Mouse (Mus musculus) urinary bladder, postnatal 25 days (tissue): ENCODE results near the gene Sec16b.

Experiments
- DNase-seq: peaks from one replicate; pipeline ENCODE4 v3.0.0; 2022; ENCODE audit warnings: low spot score

The Sec16b gene

DNA sequence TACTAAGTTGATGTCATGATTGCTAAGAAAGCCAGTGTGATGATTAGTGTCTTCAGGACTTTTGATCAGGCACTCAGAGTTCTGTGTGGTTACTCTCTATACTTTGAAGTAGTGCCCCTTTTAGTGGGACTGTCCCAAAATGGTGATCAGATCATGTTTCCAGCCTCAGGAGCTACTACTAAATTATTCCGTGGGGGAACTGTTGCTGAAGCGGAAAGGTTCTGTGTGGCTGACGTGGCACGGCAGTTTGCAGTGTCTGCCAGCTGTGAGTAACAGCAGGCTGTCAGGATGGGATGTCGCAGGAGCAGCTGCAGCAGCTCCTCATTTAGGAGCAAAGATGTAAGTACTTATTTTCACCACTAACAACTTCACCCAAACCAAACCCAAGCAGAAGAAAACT lies at the start of gene Sec16b:
Sec16b (plus strand) TSS at position 207 of the 400 bp plus-strand sequence.
- DNase-seq: peak; percentile 29

DNA sequence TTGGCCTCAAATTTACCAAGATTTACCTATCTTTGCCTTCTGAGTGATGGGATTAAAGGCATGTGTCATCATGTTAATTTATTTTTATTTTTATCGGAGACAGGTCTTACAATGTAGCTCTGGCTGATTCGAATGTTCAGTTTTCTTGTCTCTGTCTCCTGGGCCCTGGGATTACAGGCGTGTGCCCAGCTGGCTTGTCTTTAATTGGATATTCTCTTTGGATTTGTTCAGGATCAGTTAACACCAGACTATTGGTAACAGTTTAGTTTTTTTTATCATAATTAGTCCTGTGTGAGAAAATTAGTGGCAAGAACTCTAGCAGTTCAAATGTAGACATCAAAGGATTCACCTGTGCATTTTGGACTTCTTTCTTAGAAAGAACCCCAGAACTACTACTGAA lies 48.7 kb upstream of the Sec16b start:
- no peak for DNase-seq

DNA sequence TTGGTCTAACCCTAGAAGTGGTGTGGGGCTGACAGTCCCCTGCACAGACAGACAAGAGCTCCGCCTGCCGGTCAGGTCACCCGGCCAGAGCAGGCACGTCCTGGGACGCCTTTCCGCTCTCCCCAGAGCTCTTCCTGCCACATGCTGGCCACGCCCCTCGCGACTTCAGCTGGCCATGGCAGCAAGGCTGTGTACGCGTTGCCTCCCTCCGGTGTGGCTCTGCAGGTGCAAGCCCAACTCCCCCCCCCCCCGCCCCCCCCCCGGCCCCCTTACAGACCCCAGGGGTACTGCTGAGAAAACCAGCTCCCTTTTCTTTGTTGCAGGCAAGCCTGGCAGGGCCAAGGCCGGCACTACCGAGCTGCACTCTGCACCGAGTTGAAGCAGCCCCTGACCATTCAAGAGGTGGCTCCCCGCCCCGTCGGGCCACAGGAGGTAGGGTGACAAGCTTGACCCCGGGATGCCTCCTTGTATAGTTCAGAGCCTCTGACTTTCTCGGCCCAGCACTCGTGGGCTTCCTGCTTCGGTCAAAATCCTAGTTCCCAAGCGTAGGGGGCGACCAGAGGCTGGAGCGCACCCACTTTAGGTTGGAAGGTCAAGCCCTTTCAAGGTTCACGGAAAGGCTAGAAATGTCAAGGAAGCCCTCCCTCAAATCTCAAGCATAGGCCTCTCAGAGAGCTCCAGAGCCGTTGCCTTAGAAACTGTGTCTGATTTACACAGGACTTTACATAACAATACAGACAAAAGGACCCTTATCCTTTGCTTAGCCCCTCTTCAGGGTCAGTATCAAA lies 47.9 kb upstream of the Sec16b start, which contains the start of gene Cryzl2:
Cryzl2 (plus strand) TSS at position 157 of the 788 bp plus-strand sequence.
- peak; percentile 63 for DNase-seq

DNA sequence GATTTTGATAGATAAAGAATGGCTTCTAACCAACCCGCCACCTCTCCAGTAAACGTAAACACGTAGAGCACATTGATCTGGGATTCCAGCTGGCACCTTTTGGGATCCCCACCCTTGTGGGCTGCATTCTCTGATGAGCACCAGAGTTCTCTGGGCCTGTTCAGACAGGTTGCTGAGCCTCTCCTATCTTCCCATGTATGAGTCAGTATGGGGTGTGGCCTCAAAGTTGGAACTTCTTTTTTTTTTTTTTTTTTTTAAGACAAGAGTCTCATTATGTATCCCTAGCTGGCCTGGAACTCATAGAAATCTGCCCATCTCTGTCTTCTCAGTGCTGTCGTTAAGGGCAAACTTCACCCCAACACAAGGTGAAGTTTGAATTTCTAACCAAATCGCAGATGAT lies 46.6 kb upstream of the Sec16b start:
- DNase-seq: no peak

DNA sequence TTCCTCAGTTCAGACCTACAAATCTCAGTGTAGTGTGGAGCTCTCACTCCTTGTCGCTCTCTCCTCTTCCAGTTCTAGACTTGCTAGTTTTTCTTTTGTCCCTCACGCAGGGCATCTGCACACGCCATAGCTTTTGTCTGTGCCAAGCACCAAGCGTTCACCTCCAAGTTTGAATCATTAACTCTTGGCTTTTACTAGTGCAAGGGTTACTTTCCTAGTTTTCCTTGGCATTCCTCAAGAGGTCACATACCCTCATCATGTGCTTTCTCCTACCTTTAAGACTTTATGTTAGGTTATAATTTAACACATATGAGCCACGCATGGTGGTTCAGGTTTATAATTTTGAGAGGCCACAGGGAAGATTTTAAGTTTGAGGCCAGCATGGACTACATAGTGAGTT lies 45.3 kb upstream of the Sec16b start:
- DNase-seq: no peak

DNA sequence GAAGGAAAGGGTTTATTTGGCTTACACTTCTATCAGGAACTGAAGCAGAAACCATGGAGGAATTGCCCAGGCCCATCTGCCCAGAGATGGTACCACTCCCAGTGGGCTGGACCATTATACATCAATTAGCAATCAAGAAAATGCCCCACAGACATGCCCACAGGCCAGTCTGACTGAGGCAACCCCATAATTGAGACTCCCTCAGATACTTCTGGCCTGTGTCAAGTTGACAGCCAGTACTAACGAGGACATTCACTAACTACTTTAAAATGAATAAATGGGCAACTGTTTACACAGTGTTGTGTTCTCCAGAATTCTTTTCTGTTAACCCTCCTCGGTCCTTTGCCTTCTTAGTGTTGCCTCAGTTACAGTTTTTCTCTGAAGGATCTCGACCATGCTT lies 44.2 kb upstream of the Sec16b start:
- no peak for DNase-seq

DNA sequence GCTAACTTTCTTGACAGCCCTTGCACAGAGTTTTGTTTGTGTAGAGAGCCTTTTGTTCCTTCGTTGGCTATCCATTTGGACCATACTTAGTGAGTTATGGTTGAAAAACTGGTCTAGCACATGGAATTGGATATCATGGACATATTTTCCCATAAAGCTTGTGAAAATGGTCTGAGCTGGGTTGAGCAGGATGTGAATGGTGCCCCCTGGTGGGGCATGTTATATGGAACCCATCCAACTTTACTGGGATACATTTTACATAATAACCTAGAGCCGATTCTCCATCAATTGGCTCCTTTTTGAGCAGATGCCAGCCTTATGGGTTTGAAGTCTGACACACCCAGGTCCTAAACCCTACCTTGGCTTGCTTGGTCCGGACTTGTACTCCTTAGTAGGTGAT lies 41.3 kb upstream of the Sec16b start:
- peak; percentile 32 for DNase-seq

DNA sequence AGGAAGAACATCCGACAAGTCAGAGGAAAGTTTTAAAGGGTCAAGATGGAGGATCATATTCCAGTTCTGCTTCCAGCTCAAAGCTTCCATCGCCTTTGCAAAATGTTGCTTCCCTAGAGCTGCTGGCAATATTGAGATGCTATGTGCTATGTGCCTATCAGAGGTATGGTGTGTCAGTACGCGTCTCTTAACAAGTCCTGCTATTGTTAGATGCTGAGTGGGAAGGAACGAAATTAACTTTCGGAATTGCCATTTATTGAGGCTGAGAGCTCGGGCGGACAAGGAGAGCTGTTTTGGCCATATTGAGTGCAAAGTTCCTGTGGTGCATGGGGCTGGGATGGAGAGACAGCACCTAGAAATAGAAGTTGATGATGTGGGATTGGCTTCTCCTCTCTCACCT lies 38.7 kb upstream of the Sec16b start:
- DNase-seq: no peak

DNA sequence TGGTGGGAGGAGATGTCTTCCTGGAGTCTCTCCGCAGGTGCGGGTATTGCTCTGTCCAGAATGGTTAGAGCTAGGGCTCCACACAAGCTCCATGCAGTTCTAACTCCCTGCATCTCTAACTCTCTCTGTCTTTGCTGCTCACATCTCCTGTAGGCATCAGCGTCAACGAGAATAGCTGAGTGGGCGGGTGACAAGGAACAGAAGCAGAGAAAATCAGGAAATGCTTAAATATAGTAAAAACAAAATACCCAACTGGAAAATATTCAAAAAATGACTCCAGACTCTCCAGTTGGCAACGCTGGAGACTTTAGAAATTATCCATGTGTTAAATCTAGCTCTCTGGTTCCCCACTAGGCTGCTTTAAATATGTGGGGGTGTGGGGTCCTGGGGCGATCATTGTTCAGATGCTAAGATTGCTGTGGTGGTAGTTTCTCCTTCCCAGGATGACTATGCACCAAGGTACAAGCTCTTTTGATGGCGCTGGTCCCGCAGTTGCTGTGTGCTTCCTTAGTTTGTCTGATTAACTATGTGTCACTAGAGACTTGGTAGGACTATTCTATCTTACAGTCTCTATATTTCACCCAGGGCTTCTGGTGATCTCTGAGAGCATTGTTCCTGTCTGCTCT lies 35.7 kb upstream of the Sec16b start:
- no peak for DNase-seq

DNA sequence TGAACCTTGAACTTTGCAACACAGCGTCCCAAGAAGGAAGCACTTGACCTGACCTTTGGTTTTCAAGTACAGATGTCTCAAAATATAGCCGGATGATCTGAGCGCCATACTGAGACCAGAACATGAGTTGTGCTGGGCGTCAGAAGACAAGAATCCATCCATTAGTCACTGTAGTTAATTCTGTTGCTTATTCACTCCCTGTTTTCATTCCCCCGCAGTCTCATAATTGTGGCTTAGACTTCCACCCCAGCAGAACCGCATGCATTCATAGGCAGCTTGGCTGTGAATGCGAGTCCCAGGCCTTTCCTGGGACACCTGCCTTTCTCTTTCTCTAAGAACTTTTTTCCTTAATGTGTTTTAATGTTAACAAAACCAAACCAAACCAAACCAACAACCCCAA lies 33.8 kb upstream of the Sec16b start:
- DNase-seq: no peak

DNA sequence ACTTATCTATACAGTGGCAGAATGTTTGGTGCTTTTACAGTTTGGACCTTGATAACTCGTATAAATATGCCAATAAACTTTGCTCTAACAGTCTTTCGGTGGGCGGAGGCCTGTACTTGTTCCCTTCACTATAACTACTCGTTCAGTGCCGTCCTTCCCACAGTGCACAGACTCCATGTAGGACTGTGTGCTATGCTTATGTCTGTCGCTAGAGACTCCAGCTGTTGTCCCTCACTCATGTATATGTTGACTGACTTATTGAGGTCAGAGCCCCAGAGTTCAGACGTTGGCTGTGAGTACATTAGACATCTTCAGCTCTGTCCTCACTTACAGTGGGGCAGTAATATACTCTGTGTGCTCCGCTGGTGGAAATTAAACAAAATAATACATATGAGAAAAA lies 31.7 kb upstream of the Sec16b start:
- no peak for DNase-seq

DNA sequence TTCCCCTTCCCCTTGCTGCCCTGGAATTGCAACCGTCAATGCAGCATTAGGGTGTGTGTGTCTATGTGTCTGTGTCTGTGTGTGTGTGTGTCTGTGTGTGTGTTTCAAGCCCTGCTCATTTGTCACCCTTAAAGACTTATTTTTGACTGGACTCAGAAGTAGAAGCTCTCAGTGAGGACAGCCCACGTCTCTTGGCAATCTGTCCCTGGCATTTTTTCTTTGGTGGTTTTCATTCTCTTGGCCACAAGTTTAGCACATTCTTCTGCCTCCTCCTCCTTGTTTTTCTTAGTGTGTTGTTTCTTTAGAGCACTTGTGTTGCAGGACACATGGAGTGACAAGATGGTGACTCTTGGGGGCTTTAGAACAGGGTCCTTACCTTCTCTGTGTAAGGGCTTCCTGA lies 30.3 kb upstream of the Sec16b start:
- no peak for DNase-seq

DNA sequence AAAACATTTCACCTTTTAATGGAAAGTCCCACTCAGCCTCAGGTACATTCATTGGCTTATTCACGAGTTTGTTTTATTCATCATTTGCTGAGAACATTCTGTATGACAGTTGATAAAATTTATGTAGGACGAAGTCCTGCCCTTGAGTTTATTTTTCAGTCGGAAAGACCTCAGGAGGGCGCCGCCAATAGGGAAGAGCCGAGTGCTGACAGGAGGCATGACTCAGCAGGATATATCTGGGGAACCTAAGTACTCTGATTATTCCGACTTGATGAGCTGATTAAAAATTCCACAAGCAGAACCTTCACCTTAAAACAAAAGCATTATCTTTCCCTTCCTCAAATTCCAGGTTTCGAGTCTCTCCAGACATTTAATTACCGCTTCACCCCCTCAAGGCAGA lies 26.4 kb upstream of the Sec16b start:
- no peak for DNase-seq

DNA sequence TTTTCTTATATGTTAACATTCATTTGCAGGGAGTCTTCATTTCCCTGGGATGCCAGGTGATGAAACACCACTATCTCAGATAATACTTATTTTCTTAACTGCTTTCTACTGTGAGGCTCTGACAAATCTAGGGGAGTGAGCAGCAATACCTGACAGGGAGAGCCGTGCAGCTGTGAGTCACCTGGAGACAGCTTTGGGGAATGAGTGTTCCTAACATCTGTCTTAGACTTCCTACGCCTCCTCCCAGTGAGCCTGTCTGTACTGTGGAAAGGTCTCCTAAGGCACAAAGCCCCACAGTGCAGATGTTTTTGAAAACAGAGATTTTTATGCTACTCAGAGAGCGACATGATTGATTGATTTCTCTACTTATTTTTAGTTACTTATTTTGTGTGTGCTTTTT lies 25.6 kb upstream of the Sec16b start:
- no peak for DNase-seq

DNA sequence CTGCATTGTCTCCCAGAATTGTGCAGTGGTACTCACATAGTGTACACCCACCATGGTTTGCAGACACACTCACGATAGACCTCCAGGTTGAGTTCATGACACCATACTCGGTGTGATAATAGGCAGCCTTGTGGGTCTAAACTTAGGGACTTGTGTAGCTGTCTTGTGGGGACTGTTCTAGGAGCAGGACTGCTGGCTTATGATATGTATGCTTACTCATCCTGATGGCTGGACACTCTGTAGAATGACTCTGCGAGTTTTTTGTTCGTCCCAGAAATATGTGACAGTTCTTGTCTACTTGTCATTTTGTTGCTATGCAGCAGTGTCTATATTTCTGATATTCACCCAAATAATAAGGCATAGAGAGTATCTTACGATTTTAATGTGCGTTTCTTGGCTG lies 24.9 kb upstream of the Sec16b start:
- no peak for DNase-seq

DNA sequence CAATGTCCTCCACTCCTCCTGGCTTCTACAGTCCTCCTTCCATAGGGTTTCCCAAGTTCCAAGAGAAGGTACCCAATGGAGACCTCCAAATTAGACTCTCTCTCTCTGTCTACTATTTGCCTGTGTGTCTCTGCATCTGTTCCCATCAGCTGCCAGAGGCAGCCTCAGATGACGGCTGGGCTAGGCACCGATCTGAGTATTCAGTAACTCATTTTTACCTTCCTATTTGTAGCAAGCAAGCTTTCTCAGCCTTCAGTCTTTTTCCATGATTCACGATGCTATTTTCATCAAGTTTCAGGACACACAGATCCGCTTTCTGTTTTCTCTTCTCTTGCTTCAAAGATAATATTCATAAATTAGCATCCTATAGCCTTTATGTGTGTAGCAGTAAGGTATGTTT lies 22.4 kb upstream of the Sec16b start:
- no peak for DNase-seq

DNA sequence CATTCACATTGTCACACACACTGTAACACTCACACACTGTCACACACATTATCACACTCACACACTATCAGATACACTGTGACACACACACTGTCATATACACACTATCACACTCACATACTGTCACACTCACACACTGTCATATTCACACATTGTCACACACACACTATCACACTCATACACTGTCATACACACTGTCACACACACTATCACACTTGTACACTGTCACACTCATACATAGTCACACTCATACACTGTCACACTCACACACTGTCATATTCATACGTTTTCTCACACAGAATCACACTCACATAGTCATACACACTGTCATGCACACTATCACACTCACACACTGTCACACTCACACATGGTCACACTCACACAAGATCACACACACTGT lies 5.9 kb upstream of the Sec16b start:
- no peak for DNase-seq

DNA sequence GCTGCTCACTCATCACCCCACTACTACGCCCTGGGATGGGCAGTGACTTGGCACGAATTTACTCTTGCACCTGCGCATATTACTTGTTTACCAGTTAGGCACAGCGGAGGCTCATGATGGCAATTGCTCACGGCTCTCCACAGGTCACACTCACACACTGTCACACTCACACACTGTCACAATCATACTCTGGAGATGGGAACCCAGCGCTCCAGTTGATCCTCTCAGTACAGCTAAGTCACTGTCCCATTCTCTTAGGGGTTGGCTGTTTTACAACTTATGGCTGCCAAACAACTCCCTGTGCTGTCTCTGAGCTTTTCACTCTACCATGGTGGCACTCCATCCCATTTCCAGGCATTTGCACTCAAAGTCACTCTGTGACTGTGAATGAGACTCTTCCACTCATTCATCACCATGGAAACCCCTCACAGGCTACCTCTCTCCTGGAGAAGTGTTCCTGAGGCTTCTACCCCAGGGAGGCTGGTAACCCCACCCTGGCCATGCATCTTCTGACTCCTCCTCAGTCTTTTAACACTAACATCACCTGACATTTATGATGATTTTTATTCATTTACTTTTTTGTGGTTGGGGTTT lies 5.1 kb upstream of the Sec16b start:
- DNase-seq: no peak

DNA sequence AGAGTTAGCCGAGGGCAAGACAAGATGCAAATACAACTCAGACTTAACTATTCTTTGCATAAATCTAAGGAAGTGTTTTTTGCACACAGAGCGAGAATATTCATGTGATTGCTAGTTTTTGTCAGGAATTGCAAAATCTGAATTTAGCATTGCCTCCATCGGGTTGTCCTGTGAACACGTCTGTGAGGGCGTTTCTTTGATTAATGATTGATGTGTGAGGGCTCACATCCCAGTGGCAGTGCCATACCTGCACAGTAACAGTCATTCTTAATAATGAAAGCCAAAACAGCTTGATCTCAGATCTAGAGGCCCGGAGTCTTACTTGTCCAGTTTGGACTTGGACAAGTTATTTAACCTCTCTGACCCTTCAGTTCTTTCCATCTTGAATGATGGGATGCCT lies 3.5 kb upstream of the Sec16b start:
- DNase-seq: no peak

DNA sequence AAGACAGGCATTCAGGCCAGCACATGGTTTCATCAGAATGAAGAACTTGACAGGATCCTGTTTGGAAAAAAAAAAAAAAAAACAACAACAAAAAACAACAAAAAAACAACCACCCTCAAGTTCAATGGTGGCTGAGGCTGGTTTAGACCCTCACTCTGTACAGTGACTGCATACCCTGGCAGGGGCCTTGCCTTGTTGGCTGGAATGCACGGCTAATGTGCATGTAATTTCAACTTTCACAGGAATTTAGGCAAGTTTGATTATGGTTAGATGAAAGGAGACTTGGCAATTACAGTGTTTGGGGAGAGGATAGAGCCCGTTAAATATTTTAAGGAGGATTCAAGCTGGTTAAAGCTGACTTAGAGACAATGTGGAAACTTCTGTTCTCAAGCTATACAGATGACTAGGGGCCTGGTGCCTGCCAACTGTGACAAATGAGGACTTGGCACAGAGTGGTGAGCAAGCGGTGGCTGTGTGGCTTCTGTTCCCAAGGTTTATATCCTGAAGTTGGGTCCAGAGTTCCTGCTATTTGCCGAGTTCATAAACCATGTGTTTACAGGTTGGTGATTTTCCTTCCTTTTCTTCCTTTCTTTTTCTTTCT lies 567 bp downstream of the Sec16b start:
- no peak for DNase-seq

DNA sequence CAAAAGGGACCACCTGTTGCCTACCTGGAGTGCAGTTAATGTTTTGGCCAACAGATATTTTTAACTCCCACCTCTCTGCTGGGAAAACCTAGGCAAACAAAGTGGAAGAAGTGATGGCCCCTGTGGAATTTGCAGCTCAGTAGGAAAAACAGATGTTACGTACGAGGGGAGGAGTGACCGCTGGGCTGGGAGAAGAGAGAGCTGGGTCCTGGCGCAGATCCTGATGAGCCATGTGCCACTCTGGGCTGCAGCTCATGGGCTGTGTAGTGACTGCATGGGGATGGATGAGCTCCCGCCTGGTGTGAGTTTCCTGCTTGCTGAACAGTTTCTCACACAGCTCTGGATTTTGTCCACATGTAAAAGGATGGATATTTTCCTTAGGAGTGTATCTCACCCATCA lies 1.3 kb downstream of the Sec16b start:
- DNase-seq: peak; percentile 10

DNA sequence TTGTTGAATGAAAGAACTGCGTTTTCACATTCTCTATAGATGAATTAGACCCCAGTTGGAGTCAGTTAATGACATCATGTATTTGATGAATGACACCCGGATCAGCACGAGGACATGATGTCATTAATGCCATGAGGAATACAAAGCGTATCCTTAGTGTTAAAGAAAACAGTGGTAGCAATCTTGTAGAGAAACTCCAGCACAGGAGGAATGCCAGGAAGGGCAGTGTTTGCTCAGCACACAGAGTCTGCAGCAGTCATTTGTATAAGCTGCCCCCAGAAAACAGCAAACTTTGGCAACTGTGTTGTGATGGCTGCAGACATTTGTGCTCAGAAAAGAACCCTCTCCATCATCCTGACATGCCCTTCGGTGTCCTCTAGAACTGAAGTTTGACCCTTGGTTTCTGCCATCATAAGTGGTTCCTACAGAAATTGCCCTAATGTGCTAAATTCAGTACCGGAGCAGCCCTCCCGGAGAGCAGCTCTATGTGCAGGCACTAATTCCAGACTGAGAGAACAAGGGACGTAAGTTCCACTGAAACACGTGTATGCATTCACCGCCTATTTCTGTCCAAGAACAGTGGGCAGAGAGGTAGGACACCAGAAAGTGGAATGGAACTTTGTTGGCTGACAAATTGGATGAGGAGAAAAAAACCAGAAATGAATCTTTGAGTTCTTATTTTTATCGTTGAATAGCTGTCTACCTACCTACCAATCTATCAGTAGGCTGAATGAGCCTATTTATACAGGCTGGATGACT lies 6.3 kb downstream of the Sec16b start:
- DNase-seq: no peak
